Mouse (Mus musculus) induced T-regulatory cell, adult 2 months (primary cell): Measurements from ENCODE around the gene Fgd2.

Experiments
- DNase-seq: peaks from one replicate; pipeline ENCODE4 v3.0.0-alpha.2; 2012; ENCODE audit warnings: low read depth

The Fgd2 gene

DNA sequence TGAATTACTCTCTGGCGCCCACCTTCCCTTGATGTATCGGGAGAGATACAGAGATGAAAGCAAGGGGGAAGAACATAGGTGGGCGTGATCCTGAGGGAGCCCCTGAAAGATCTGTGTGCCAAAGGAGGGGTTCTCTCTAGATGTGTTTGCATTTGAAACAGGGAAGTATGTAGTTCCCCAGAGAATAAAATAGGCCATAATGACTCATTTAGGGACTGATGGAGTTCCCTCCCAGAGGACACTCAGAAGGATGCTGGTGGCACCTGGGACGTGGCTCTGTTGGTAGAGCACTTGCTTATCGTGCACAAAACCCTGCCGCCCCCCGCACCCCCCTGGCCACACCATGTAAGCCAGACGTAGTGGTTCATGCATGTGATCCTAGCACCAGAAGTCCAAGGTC, 2.4 kb downstream of the Fgd2 start:
- DNase-seq, result no peak

DNA sequence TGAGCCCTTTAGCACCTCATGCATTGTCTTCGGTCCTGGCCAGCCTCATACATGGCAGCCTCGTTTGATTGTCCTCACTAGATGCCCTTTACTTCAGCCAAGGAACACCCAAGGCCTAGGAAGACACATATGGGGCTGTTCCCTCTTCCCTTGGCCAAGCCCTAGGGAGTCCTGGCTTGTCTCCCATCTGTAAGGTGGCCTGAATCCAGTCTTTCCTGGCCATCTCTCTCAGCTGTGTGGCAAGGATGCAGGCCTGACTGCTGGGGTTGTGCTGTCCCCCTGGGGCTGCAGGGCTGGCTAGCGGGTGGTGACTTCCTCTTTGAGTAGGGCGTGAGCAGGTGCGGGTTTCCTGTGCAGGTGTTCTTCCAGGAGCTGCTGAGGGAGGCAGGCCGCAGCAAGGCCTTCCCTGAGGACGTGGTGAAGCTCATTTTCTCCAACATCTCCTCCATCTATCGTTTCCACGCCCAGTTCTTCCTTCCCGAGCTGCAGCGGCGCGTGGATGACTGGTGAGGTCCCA, 4.4 kb downstream of the Fgd2 start:
- peak; percentile 38 for DNase-seq

DNA sequence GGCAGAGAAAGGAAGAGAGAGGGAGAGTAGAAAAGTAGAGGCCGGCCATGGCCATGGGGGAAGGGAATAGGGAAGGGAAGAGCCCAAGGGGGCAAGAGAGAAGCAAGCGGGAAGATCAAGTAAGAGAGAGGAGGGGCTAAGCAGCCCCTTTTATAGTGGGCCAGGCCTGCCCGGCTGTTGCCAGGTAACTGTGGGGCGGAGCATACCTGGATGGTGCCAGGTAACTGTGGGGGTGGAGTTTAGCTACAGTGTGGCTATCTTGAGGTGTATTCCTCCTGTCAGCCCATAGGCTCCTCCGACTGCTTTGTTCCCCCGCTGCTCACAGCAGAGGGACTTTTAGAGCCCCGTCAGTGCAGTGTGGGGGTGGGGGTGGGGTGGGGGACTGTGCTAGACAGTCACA, 8.0 kb downstream of the Fgd2 start:
- no peak for DNase-seq

DNA sequence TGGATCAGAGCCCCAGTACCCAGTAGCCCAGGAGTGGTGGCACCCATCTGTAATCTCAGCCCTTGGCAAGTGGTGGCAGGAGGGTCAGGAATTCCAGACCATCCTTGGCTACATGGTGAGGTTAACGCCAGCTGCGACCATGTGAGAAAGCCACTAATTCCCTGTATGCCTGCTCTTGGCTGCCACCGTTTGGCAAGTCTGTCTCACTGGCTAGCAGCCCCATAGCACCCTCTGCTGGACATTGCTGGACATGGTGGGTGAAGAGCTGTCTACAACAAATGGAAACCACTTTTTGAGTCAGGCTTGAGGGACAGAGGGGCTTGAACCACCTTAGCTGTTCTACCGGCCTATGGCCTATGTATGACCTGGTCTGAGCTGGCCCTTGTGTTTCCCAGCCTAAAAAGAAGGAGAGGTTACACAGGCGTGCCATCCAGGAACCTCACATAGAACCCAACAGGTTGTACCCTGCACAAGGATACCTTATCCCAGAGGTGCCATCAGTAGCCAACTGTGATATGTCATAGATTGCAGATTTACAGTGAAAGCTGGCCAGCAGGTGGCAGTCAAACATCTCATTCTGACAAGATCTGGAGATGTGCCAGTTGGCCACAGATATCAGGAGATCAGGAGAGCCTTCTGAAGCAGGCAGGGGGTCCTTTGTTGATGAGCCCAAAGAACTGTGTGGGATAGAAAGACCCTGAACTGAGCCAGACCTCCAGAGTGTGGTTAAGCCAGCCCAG, 10.4 kb downstream of the Fgd2 start:
- DNase-seq, result peak; percentile 97

DNA sequence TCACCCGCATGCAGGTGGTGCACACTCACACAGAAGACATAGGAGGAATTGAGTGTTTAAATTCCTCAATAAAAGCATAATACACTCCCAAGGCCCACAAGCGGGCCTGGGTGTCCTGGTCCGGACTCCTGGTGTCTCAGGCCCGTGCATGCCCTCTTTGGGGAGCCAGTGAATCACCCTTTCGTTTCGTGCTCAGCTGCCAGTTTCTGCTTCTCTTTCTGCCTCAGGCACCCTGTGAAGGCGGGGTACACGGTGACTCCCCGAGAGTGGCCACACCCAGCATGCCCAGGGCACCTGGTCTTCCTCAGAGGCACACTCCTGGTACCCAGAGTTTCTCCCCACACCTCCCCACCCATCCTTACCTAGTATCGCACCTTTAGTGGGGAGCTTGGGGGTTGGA, 15.2 kb downstream of the Fgd2 start:
- peak; percentile 40 for DNase-seq

DNA sequence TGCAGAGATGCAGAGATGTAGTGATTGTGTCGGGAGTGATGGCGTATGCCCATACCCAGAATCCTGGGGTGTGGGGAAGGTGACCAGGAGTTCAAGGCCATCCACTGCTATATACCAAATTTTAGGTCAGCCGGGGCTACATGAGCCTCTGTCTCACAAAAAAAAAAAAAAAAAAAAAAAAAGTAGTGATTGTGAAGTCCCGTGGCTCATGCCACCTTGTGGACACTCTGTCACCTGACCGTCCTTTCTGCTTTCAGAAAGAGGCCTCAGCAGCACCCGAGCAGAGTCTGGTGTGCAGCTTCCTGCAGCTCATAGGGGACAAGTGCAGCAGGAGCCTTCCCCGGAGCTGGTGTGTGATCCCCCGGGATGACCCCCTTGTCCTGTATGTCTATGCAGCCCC, 17.3 kb downstream of the Fgd2 start:
- no peak for DNase-seq

DNA sequence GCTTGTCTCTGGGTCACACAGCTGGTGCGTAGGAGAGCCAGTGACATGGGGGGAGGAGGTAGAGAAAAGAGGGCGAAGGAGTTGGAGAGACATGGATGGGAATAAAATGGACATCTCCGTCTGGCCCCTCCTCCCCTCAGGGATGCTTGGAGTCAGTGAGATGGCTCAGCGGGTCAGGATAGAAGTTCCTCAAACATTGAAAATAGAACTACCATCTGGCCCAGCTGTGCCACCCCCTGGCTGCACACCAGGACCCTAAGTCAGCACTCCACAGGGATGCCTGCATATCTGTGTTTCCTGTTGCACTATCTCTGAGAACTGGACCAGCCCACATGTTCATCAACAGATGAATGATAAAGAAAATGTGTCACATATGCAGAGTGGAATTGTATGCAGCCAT, 19.5 kb downstream of the Fgd2 start:
- no peak for DNase-seq

DNA sequence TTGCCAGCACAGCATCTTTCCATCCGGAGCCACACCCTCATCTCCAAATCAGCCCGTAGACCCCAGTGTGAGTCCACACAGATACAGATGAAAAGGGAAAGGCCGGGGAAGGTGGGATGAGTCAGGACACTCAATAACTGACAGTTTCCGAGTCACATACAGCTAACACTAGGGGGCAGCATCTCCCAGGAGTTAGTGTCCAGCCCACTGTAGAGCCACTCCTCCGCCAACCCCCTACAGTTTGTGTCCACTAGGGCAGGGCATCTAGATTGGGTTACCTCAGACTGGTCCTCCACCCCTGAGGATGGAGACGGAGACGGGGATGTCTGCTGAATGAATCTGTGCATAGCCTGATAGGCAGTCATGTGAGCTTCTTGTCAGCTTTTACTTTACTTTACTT, 20.8 kb downstream of the Fgd2 start:
- DNase-seq, result peak; percentile 94

DNA sequence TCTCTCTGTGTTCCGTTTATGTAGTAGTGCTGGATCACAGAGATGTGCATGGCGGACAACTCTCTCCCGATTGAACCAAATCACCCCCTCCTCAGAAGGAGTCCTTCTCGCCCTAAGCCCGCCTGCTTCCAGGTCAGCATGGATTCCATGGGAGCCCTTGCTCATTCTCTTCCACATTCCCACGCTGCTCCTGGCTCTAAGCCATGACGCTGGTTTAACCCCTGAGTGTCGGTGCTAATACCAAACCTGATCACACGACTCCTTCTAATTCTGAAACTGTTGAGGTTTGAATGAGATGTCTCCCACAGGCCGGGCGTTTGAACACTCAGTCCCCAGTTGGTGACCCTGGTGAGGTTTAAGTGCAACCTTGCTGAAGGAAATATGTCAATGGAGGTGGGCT, 21.7 kb downstream of the Fgd2 start:
- peak; percentile 67 for DNase-seq

DNA sequence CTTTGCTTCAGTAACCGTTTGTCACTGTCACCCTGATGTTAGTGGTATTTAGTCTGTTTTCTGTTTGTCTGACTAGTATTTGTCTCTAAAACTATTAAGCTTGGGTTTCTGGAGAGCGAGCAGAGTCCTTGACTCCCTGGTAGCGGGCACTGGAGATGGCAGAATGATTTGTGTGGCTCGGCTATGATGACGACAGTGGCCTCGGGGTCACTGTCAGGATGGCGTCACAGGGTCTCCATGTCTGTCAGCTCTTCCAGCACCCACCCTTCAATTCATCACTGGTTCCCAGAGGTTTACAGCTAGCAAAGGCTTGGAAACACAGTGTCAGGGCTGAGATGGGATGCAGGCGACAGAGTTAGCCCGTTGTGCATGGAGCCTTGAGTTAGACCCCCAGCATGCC, 23.2 kb downstream of the Fgd2 start:
- no peak for DNase-seq

DNA sequence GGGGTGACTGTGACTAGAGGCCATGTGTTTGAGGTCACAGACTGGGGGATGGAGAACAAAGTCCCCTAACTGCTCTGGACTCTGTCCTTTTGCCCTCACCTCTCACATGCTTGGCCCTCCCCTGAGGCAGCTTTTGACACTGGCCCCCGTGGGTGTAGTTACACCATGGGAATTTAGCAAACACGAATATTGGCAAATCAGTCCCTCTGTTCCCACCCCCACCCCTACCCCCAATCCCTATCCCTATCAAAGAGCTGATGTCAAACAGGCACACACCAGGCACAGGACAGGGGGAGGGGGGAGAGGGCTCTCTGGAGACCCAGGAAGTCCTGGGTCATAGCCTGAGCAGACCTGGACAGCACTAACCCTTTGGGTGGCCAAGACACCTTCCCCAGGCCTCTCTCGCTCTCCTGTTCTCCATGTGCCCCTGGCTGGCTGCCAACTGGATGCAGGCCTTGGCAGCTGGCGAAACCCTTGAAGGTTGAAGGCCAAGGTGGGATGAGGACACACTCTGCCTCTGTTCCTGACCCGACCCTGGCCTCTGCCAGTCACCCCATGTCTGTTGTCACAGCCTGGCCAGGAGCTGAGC, 24.2 kb downstream of the Fgd2 start:
- DNase-seq, result no peak

DNA sequence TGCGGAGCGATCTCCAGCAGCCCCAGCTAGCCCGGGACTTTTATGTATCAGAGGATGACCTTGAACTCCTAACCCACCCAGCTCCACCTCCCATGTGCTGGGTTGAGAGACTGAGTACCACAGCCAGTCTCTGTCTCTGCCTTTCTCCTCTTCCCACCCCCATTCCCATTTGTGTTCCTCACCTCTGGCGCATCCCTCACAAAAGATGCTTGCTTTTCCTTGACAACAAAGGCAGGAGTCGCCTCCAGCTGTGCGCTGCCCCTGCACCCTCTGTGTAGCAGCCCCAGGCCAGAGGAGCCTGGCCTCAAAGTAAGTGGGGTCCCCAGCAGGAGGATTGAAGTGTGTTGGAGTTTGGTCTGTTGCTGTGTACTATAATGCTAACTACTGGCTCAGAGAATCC, 25.0 kb downstream of the Fgd2 start:
- no peak for DNase-seq

DNA sequence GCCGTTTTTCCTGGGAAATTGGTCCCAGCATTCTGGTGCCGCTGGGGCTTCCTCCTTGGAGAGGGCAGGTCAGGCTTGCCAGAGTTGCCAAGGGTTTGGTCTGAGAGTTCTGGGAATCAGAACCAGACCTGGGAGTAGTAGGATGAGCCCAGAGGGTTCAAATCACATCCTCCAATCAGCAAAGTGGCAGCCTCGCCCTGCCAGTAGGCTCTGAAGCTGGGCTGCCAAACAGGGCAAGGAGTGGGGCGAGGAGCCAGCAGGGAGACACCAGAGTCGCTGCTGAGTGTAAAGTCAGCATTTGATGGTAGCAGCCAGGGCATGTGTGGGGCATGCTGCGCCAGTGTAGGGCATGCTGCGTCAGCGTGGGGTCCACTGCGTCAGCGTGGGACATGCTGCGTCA, 28.3 kb downstream of the Fgd2 start:
- DNase-seq, result no peak

DNA sequence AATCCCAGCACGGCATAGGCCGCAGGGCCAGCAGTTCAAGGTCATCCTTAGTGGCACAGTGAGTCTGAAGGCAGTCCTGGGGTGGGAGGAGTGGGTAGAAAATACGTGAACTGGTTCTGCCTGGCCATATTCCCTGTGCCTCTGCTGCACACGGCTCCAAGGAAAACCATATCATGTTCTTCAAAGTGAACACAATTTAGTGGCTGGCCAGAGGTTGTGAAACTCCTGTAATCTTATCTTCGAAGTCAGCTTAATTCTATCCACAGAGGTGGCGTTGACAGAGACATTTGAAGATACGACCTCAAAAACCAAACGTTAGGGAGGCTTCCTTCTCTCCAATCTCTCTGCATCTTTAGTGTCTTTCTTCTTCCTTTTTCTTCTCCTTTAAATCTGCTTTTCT, 30.6 kb downstream of the Fgd2 start:
- peak; percentile 33 for DNase-seq

DNA sequence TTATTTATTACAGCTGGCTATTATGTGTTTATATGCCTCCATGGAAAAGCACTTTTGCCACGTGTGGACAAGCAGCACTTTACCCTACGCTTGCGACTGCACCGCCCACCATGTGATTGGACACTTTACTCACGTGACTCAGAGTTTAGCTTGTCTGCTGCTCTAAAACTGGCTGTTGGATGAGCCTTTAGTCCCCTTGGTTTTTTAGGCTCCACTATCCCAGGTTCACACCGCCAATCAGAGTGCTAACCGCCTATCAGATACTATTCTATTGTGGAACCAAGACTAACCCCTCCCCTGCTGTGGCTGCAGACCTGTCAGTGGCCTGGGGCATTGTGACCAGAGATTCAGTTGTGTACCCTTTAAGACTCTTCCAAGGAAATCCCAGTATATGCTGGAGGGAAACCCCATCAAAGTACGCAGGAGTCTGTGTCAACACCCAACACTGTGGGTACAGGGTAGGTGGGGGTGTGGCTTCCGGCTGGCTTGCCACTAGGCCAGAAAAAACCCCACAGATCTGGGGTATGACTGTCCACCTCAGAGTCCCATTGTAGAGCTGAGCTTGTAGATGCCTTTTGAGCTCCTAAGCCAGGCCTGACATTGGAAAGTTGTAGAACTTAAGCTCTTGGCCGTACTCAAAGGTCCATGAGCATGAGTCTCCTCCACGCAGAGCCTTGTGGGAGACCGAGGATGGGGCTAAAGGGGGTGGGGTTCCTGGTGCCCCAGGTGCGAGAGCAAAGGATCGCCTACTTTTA, 32.8 kb downstream of the Fgd2 start:
- peak; percentile 95 for DNase-seq

DNA sequence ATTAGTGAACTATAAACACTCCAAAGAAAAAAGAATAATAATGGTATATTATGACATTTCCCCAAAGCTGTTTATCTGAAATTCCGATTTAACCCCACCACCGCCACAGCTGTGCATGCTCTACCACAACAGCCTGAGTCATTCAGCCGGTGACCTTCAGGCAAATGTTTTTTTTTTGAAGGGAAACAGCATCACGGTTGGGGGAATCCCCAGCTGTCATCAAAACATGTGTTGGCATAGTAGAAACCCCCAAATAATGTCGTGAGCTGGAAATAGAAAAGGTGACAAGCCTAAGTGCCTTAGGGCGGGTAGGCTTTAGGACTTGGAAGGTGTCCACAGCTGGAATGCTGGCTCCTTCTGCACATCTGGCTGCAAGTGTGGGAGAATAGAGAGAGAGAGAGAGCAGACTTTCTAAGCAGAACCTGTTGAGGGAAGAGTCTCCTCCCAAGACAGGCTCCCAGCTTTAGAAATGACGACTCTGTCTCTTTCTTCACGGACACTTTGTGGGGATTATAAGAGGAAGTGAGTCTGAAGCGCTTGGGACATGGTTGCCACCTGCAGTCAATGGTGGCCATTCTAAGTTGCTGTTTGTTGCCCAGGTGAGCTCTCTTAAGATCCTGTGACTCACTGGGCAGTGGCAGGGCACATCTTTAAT, 33.5 kb downstream of the Fgd2 start:
- DNase-seq, result peak; percentile 97

DNA sequence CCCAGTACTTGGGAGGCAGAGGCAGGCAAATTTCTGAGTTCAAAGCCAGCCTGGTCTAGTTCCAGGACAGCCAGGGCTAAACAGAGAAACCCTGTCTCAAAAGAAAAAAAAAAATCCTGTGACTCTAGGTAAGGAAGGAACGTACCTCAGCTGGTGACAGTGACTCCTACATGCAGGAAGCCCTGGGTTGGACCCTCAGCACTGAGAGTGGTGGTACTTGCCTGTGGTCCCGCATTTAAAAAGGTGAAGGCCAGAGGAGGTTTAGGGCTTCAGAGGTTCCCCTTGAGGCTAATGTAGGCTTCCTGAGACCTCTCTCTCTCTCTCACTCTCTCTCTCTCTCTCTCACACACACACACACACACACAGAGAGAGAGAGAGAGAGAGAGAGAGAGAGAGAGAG, 34.0 kb downstream of the Fgd2 start:
- peak; percentile 82 for DNase-seq

DNA sequence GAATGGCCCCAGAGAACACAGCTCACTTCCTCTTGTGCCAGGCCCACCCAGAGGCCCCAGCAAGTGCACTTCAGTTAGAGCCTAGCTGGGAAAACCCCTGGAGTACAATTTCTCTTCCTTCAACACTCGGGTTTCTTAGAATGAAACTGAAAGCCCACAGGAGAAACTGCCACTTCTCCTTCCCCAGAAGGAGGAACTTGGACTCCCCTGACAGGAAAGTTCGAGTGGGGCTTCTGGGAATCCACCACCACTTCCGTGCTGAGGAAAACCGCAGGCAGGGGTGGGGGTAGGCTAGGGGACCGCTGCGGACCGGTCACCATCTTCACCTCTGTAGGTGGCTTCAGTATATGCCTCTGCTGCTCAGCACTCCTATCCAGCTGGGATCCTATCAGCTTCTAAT, 34.7 kb downstream of the Fgd2 start:
- DNase-seq, result peak; percentile 94

DNA sequence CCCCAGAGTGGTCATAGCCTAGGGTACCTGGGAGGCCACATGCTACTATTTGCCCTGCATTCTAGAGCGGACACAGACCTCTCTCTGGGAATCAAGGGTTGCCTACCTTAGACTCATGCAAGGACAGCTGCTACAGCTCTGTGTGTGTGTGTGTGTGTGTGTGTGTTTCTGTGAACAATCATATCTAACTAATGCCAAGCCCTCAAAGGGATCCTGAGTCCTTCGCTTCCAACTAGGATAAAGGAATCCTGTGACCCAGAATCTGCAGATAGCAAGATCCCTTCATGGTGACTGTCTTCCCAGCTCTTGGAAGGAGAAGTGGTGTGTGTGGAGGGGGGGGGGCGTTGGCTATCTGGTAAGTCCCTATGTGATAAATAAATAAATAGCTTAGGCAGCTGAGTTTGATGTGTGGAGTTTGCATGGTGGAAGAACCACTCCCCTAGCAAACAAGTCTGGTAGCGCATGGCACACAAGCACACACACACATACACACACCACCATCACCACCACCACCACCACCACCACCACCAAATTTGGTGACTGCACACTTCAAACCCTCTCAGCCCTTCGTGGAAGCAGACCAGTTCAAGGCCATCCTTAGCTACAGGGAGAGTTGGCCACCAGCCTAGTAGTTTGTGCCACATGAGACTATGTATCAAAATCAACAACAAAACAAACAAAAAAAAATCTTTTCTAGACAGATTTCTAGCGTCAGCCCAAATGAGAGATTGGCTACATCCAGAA, 35.5 kb downstream of the Fgd2 start:
- peak; percentile 72 for DNase-seq

DNA sequence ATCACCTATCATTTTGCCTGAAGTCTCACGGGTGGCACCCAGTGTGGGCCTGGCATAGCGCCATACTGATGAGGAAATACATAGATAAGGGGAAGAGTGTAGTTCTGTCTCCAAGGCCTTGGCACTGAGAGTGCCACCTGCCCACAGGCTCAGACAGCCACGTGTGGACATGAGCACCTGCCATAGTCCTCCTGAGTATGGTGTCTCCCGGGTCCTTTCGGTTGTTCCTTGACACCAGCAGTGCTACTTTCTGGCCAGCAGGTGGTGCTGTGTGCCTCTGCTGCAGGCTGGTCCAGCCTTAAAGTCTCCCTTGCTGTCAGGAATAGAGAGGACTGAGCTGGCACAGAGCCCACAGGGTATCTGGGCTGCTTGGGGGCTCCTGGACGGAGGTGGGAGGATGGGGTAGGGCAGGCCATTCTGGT, 36.1 kb downstream of the Fgd2 start:
- peak; percentile 95 for DNase-seq

DNA sequence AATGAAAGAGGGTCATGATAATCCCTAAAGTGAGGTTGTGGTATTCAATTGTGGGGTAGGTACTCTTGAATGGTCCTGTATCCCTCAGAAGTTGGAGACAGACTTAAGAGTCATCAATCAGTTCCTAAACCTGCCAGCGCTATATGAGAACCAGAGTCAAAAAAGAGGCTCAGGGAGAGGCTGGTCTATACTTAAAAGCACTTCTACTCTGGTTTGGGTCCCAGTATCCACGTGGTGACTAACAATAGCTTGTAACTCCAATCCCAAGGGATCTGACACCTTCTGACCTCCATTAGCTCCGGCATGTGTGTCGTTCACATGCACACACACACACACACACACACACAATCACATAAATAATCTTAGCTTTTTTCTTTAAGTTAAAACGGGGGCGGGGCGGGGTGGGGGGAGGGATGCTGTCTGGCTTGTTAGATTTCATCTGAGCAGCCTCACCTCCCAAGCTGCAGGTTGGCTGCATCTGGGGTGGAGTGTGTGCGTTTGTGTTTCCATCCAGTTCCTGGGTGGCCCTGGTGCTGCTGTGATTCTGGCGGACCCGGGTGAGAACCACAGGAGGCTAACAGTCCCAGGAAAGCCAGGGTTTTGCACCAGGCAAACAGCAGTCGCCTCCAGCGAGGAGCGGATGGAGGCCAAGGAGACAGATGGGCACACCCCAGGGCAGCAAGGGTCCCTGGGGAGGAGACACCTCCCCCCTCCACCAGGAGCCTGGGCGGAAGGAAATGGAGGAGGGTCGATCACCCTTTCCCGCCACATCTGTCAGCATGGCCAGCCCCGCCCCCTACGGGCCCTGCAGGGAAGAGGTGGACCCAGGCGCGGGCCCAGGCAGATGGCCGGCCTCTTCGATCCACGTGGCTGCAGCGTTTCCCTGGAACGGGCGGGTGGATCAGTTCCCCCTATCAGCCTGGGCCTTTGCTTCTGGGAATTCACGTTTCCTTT, 37.0 kb downstream of the Fgd2 start:
- DNase-seq, result peak; percentile 84
